In the genomic region with DNA sequence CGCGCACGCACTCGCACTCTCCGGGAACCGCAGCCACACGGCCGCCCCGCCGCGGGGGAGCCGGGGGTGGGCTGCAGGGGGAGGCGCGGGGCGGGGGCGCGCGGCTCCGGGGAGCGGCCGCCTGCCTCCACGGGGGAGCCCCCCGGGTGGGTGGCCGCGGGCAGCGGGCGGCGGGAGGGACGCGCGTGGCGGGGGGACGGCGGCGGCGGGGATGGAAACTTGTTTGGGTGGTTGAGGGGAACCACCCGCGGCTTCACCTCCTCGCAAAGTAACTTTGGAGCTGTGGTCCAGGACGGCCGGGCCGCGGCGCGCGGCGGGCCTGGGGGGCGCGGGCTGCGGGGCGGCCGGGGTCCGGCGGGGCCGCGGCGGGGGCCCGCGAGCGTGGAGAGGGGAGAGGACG, we compare ENCODE assay signal across 8 mouse cellular contexts. TPM values are rescaled to one million over a fixed set of nuclear protein-coding genes. Genes with fewer than 3 reads are reported as not detected.
DNase-seq lines count a peak whose midpoint lies in the region; ATAC-seq and TF ChIP-seq lines count a peak whose summit lies in the region.

No protein-coding gene starts in this region.

- WGBS in heart, adult 2 months, result 2% methylated on average over 40 of the region's 61 CpGs
- WGBS in forebrain, embryonic 16.5 days, result under 1% methylated on average over 40 of the region's 61 CpGs
- 0% methylated on average over 1 of the region's 61 CpGs for WGBS in lung, postnatal 0 days

- peak overlapping the region; percentile 84 for H3K4me2 ChIP-seq in forebrain, embryonic 16.5 days (ENCODE audit: low read length)
- peak overlapping the region; percentile 100 for H3K4me2 ChIP-seq in lung, postnatal 0 days (replicated peaks; ENCODE audit: low read depth, low read length)

- TF ChIP-seq CTCF in heart, adult 2 months (IDR thresholded peaks at IDR 0.05), result no peak
- TF ChIP-seq CTCF in E14TG2a.4 (conservative IDR thresholded peaks at IDR 0.05; ENCODE audit: low read length), result no peak
- TF ChIP-seq CTCF in lung, postnatal 0 days (IDR thresholded peaks at IDR 0.05), result no peak

- no peak for DNase-seq in heart, adult 2 months
- DNase-seq in heart, postnatal 36 days, result no peak
- DNase-seq in lung, postnatal 0 days (ENCODE audit: low spot score), result peak; percentile 40
- DNase-seq in left cerebral cortex, postnatal 14 days (ENCODE audit: low spot score in 2 of 2), result no peak
- DNase-seq in layer of hippocampus, postnatal 36 days, result no peak

- TF ChIP-seq EP300 in heart, adult 2 months (IDR thresholded peaks at IDR 0.05; ENCODE audit: insufficient read depth, low read depth, low read length), result no peak
- TF ChIP-seq EP300 in lung, postnatal 0 days (IDR thresholded peaks at IDR 0.05), result no peak

- H3K4me3 ChIP-seq in heart, adult 2 months, result peak overlapping the region; percentile 75
- H3K4me3 ChIP-seq in E14TG2a.4 (replicated peaks; ENCODE audit: low read length), result peak overlapping the region; percentile 86
- peak overlapping the region; percentile 93 for H3K4me3 ChIP-seq in forebrain, embryonic 16.5 days (replicated peaks; ENCODE audit: low read length)
- H3K4me3 ChIP-seq in lung, postnatal 0 days (ENCODE audit: low read depth, low read length), result peak overlapping the region; percentile 95

- peak overlapping the region; percentile 68 for H3K27ac ChIP-seq in heart, adult 2 months
- peak overlapping the region; percentile 96 for H3K27ac ChIP-seq in forebrain, embryonic 16.5 days (ENCODE audit: low read length)
- peak overlapping the region; percentile 77 for H3K27ac ChIP-seq in lung, postnatal 0 days (ENCODE audit: low read length)

- peak overlapping the region; percentile 95 for H3K9ac ChIP-seq in heart, adult 2 months (ENCODE audit: low read depth, low read length)
- H3K9ac ChIP-seq in forebrain, embryonic 16.5 days (replicated peaks; ENCODE audit: low read depth, low read length), result peak overlapping the region; percentile 86
- peak overlapping the region; percentile 56 for H3K9ac ChIP-seq in lung, postnatal 0 days (replicated peaks; ENCODE audit: low read depth)

- no peaks in the 10 kb centered on the region for H3K9me3 ChIP-seq in E14TG2a.4 (ENCODE audit: low read length)
- H3K9me3 ChIP-seq in forebrain, embryonic 16.5 days (ENCODE audit: control insufficient read depth, low read length), result no peaks in the 10 kb centered on the region
- no peaks in the 10 kb centered on the region for H3K9me3 ChIP-seq in lung, postnatal 0 days (ENCODE audit: low read length)

- ATAC-seq in forebrain, embryonic 16.5 days, result peak; percentile 6
- peak; percentile 4 for ATAC-seq in lung, postnatal 0 days
- ATAC-seq in monocyte, adult 5-6 weeks (replicated peaks; ENCODE audit: insufficient number of reproducible peaks, low FRiP score, low TSS enrichment, poor library complexity, severe bottlenecking), result no peak

- peaks cover 1% of the 10 kb centered on the region; the same call in 1 of the 2 replicates for H3K4me1 ChIP-seq in heart, adult 2 months (ENCODE audit: control insufficient read depth, insufficient read depth, low read length)
- H3K4me1 ChIP-seq in E14TG2a.4 (replicated peaks; ENCODE audit: low read depth, low read length), result peaks cover 15% of the 10 kb centered on the region
- peaks cover 19% of the 10 kb centered on the region for H3K4me1 ChIP-seq in forebrain, embryonic 16.5 days (replicated peaks; ENCODE audit: control insufficient read depth, insufficient read depth, low read length)
- H3K4me1 ChIP-seq in lung, postnatal 0 days (ENCODE audit: insufficient read depth, low read depth, low read length), result no peaks in the 10 kb centered on the region

- intact Hi-C loops in heart, adult 2 months (cut with DNase I), result loop anchor here (2.0 to 5.0 kb wide), 3 partner anchors 40 to 534 kb away; a partner anchor contains a TSS
- intact Hi-C loops in heart, postnatal 36 days (cut with DNase I), result loop anchor here (5.0 kb wide), 2 partner anchors 294 to 534 kb away; no protein-coding TSS in a partner anchor
- intact Hi-C loops in left cerebral cortex, postnatal 14 days (cut with DNase I), result loop anchor here (5.0 to 10.0 kb wide), 3 partner anchors 239 to 489 kb away; a partner anchor contains a TSS

- no peak for TF ChIP-seq POLR2A in heart, adult 2 months (IDR thresholded peaks at IDR 0.05; ENCODE audit: insufficient read depth, low read depth, low read length)

- H3K36me3 ChIP-seq in heart, adult 2 months (ENCODE audit: control insufficient read depth, insufficient read depth, low read length), result no peaks in the 10 kb centered on the region
- no peaks in the 10 kb centered on the region for H3K36me3 ChIP-seq in E14TG2a.4 (ENCODE audit: insufficient read depth, low read length)
- no peaks in the 10 kb centered on the region for H3K36me3 ChIP-seq in forebrain, embryonic 16.5 days (ENCODE audit: control insufficient read depth, insufficient read depth)
- no peaks in the 10 kb centered on the region for H3K36me3 ChIP-seq in lung, postnatal 0 days (ENCODE audit: insufficient read depth, low read length)

- H3K27me3 ChIP-seq in heart, adult 2 months (ENCODE audit: control insufficient read depth, insufficient read depth, low read length), result peaks cover 2% of the 10 kb centered on the region; the same call in 1 of the 2 replicates
- H3K27me3 ChIP-seq in E14TG2a.4 (ENCODE audit: insufficient read depth, low read length), result peaks cover 13% of the 10 kb centered on the region
- H3K27me3 ChIP-seq in forebrain, embryonic 16.5 days (replicated peaks; ENCODE audit: control insufficient read depth, insufficient read depth, low read length), result no peaks in the 10 kb centered on the region
- no peaks in the 10 kb centered on the region for H3K27me3 ChIP-seq in lung, postnatal 0 days (replicated peaks; ENCODE audit: insufficient read depth, low read length)

- H3K79me2 ChIP-seq in heart, adult 2 months (replicated peaks; ENCODE audit: control insufficient read depth, insufficient read depth, low read length), result peaks cover 2% of the 10 kb centered on the region; the same call in 1 of the 2 replicates

RNA-seq across cellular contexts. Expression of a gene that starts 1.2 kb away (rescaled TPM):
- total RNA-seq in heart, adult 2 months (2021), result 10 to 100 TPM; 39.0 to 40.4 TPM
- polyA plus RNA-seq in heart, adult 2 months (2012; rRNA removed), result 25.0 and 43.9 TPM in 2 replicates
- 10 to 100 TPM; 43.7 TPM for total RNA-seq in heart, postnatal 36 days (2021)
- 394 and 412 TPM in 2 replicates for polyA plus RNA-seq in forebrain, embryonic 16.5 days (2015; fragmentation: Nextera tagmentation; extraction: Ambion mirVana)
- 63.1 and 67.6 TPM in 2 replicates for polyA plus RNA-seq in lung, postnatal 0 days (2015; fragmentation: Nextera tagmentation; extraction: Ambion mirVana)
- total RNA-seq in left cerebral cortex, postnatal 14 days (2021), result 100 to 1,000 TPM; 133 to 148 TPM
- 100 to 1,000 TPM; 116 to 135 TPM for total RNA-seq in layer of hippocampus, postnatal 36 days (2021)
- 9.8 to 35.4 TPM (median 12.4 TPM) in 3 replicates for total RNA-seq in monocyte, adult 5-6 weeks (2017)
